Mouse (Mus musculus) heart, adult 9 months (tissue): Measurements from ENCODE around the gene Plxnb1.
A peak's percentile ranks its signal among the peaks of the same experiment; 100 is the strongest.

ENCODE experiments used
- DNase-seq, 2 experiments: peaks; one replicate each; pipeline ENCODE4 v3.0.0; 2022; ENCODE audit warnings: low spot score in 2 of 2

Plxnb1 gene

GRCm38 (mm10) chr9:109060898-109061295 lies 34.3 kb upstream of the Plxnb1 start:
- DNase-seq: no peak

- DNase-seq: no peak
Observed at GRCm38 (mm10) chr9:109068095-109068735, 27.0 kb upstream of the Plxnb1 start.

GRCm38 (mm10) chr9:109073661-109074573 lies 21.3 kb upstream of the Plxnb1 start, which contains the start of gene Atrip:
Gene Atrip (minus strand): TSS chr9:109074124.
- peak; percentile 88 to 91 for DNase-seq

GRCm38 (mm10) chr9:109080516-109080915 lies 14.7 kb upstream of the Plxnb1 start:
- DNase-seq: no peak

- no peak for DNase-seq
Observed at GRCm38 (mm10) chr9:109081749-109082123, 13.5 kb upstream of the Plxnb1 start.

GRCm38 (mm10) chr9:109082124-109082800 lies 12.9 kb upstream of the Plxnb1 start, which contains the start of the genes Ccdc51 and Tma7:
Gene Ccdc51 (plus strand): TSS chr9:109082493.
Gene Tma7 (minus strand): TSS chr9:109082587.
- peak; percentile 85 to 90 for DNase-seq

GRCm38 (mm10) chr9:109084922-109085321 lies 10.3 kb upstream of the Plxnb1 start:
- DNase-seq: no peak

- peak in 1 of 2 experiments; percentile 29 for DNase-seq
Observed at GRCm38 (mm10) chr9:109087987-109088386, 7.2 kb upstream of the Plxnb1 start.

GRCm38 (mm10) chr9:109090446-109090845 lies 4.7 kb upstream of the Plxnb1 start:
- no peak for DNase-seq

- DNase-seq: no peak
Observed at GRCm38 (mm10) chr9:109091802-109092201, 3.4 kb upstream of the Plxnb1 start.

- no peak for DNase-seq
Observed at GRCm38 (mm10) chr9:109092799-109093198, 2.4 kb upstream of the Plxnb1 start.

- peak in 1 of 2 experiments; percentile 57 for DNase-seq
Observed at GRCm38 (mm10) chr9:109093786-109094552, 1.2 kb upstream of the Plxnb1 start.

- no peak for DNase-seq
Observed at GRCm38 (mm10) chr9:109094553-109095136, 544 bp upstream of the Plxnb1 start.

GRCm38 (mm10) chr9:109096251-109096661 lies 1.1 kb downstream of the Plxnb1 start:
- DNase-seq: peak in 1 of 2 experiments; percentile 15

GRCm38 (mm10) chr9:109096856-109097255 lies 1.7 kb downstream of the Plxnb1 start:
- DNase-seq: no peak

- no peak for DNase-seq
Observed at GRCm38 (mm10) chr9:109097291-109097690, 2.1 kb downstream of the Plxnb1 start.

- peak; percentile 62 to 68 for DNase-seq
Observed at GRCm38 (mm10) chr9:109097831-109098230, 2.6 kb downstream of the Plxnb1 start.

- DNase-seq: no peak
Observed at GRCm38 (mm10) chr9:109098366-109098765, 3.2 kb downstream of the Plxnb1 start.

GRCm38 (mm10) chr9:109098969-109099368 lies 3.8 kb downstream of the Plxnb1 start:
- peak; percentile 61 to 77 for DNase-seq

GRCm38 (mm10) chr9:109100307-109100928 lies 5.2 kb downstream of the Plxnb1 start:
- DNase-seq: no peak
